Mouse (Mus musculus): ENCODE data around the gene 4921517D22Rik.

- TF ChIP-seq POLR2A (IDR thresholded peaks at IDR 0.05; ENCODE audit: control insufficient read depth, extremely low read depth, insufficient read depth, low read length, poor library complexity) (no peak), CTCF (IDR thresholded peaks at IDR 0.05; ENCODE audit: borderline replicate concordance, control insufficient read depth, extremely low read depth, insufficient read depth, low read length, poor library complexity) (no peak)
Measured at GRCm38 (mm10) chr13:59741697-59742096, 47.8 kb upstream of the 4921517D22Rik start.

All from thymus, adult 2 months (tissue).